Mouse (Mus musculus) C2C12 (cell line): ENCODE measurements around the gene Cacna1c.

Experiments
- CEBPB ChIP-seq: IDR thresholded peaks from one replicate; pipeline ENCODE4 v1.6.1; 2011; ENCODE audit warnings: low read depth, mild to moderate bottlenecking, control low read depth, moderate library complexity
- CTCF ChIP-seq: IDR thresholded peaks from one replicate; pipeline ENCODE4 v1.5.1; 2011; ENCODE audit not compliant: control insufficient read depth, insufficient read depth, insufficient read length
- FOSL1 ChIP-seq: IDR thresholded peaks from one replicate; pipeline ENCODE4 v1.8.0; 2011; ENCODE audit warnings: mild to moderate bottlenecking, low read length; ENCODE audit not compliant: poor library complexity, insufficient read depth, severe bottlenecking
- MAX ChIP-seq: IDR thresholded peaks from one replicate; pipeline ENCODE4 v1.6.1; 2011; ENCODE audit warnings: mild to moderate bottlenecking, control low read depth
- MYOD1 ChIP-seq: IDR thresholded peaks from one replicate; pipeline ENCODE4 v1.6.1; 2011; ENCODE audit warnings: low read depth; ENCODE audit not compliant: control insufficient read depth, insufficient read length
- MYOG ChIP-seq: IDR thresholded peaks from one replicate; pipeline ENCODE4 v1.6.1; 2011; ENCODE audit not compliant: control insufficient read depth, insufficient read length; ENCODE audit errors: extremely low read depth
- USF1 ChIP-seq: IDR thresholded peaks from one replicate; pipeline ENCODE4 v1.6.1; 2011; ENCODE audit warnings: low read depth, mild to moderate bottlenecking, control low read depth, moderate library complexity

GRCm38 (mm10) chr6:118966904-118967303 lies 229.3 kb downstream of the Cacna1c start:
- TF ChIP-seq MYOD1: no peak
- no peak for TF ChIP-seq MAX
- no peak for TF ChIP-seq CTCF
- TF ChIP-seq USF1: no peak
- no peak for TF ChIP-seq MYOG
- TF ChIP-seq FOSL1: no peak
- no peak for TF ChIP-seq CEBPB
